Mouse (Mus musculus) layer of hippocampus, adult 2 months (tissue): ENCODE data around the gene Rhobtb3. TPM values are rescaled to one million over a fixed set of nuclear protein-coding genes. Genes with fewer than 3 reads are reported as not detected.

ENCODE experiments used
- DNase-seq, 2 experiments: peaks; one replicate each; pipeline ENCODE4 v3.0.0; 2022; ENCODE audit warnings: low spot score in 2 of 2
- H3K27ac ChIP-seq: fragments of 200-600 bp; 2 replicates; pipeline ENCODE4 v1.8.1; 2022
- H3K4me3 ChIP-seq: fragments of 200-600 bp; 2 replicates; pipeline ENCODE4 v1.8.1; 2022; ENCODE audit warnings: mild to moderate bottlenecking
- CTCF ChIP-seq: fragments of 200-600 bp; conservative IDR thresholded peaks from 2 replicates; pipeline ENCODE4 v1.8.1; 2022; ENCODE audit warnings: antibody characterized with exemption, mild to moderate bottlenecking, moderate library complexity
- total RNA-seq, 2 experiments: library from RNA; stranded (reverse); gene quantifications; 2 replicates each; pipeline ENCODE4 v1.2.3; 2021

Rhobtb3 gene
- total RNA-seq, 2 experiments from 2014 or later: 15.9 to 16.7 TPM

GRCm38 (mm10) chr13:75865486-75866184, 78.1 kb downstream of the Rhobtb3 start:
- TF ChIP-seq CTCF: no peak
- no peak overlapping the region for H3K27ac ChIP-seq
- no peak overlapping the region for H3K4me3 ChIP-seq
- DNase-seq: no peak

DNA sequence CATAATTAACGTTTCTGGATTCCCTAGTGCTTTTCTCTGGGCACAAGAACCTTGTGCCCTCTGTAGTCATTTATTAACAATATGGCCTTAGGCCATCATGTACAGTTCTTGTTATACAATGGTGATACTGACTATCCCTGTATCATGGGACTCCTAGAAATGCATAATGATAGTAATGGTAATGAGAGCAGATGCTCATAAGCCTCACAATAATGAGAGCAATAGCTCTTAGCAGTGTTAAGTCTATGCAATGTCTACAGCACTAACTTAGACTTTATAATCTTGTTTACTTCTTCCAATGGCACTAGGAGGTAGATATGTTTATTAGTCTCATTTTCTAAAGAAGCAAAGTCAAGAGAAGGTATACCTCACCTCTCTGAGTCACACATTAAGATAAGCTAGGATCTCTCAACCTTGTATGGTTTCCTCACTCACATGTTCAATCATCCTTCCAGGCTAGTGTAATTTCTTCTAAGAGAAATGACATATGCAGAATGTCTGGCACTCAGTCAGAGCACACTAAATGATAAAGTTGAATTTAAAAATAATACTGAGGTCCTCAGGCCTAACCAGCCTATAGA, 84.4 kb downstream of the Rhobtb3 start:
- TF ChIP-seq CTCF: no peak
- Histone ChIP-seq H3K4me3 (no peak overlapping the region), H3K27ac (no peak overlapping the region)

DNA sequence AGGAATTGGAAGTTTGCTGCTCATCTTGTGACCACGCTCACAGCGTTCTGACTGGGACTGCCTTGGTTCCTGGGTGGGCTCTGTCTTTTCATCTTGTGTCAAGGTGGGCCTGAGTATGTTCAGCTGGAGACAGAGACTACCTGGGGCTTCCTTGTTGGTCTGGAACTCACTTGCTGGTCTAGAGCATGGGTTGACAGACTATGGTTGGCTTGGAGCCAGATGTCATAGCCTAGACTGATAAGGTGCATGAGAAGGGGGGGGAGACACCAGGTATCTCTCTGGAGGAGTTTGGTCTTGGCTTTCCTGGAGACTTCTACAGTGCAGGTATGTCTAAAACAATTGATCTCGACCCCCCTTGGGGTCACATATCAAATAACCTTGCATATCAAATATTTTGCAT, 90.6 kb downstream of the Rhobtb3 start:
- no peak for TF ChIP-seq CTCF
- no peak overlapping the region for H3K27ac ChIP-seq
- DNase-seq: no peak
- H3K4me3 ChIP-seq: no peak overlapping the region

More for the DNA sequence above, 84.4 kb downstream of the Rhobtb3 start:
- DNase-seq: no peak

DNA sequence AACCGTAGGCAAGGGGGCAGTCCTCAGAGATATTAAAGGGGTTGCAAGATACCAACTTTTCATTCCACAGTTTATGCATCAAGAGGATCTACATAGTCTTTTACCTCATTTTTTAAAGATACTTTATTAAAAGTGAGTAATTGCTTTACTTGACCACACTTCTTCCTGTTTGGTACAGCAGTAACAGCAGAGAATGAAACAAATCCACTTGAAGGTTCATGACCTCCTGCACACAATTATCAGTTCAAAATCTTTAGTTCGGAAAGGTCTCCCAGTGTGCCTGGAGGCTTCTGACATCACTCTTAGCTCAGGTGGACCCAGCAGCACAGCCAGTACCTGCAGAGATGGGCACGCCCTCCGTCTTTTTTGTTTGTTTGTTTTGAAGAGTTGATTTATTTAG, 91.7 kb downstream of the Rhobtb3 start:
- no peak overlapping the region for H3K27ac ChIP-seq

DNA sequence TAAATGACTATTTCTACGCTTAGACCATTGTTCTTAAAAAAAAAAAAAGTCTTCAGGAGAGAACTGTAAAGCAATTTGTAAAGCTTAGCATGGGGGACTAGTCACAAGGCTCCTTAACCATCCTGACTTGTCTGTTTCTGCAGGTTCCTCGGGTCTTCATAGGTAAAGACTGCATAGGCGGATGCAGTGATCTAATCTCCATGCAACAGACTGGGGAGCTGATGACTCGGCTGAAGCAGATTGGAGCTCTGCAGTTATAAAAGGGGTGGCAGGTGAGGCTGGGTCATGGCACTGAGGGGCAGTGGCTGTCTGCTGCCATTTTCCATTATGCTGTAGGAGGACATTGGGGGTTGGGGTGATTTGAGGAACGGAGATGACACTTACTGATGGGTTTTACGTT, 96.7 kb downstream of the Rhobtb3 start:
- H3K4me3 ChIP-seq: no peak overlapping the region
- H3K27ac ChIP-seq: no peak overlapping the region
- DNase-seq: no peak
- TF ChIP-seq CTCF: no peak

More for the DNA sequence above, 91.7 kb downstream of the Rhobtb3 start:
- no peak overlapping the region for H3K4me3 ChIP-seq
- no peak for DNase-seq
- no peak for TF ChIP-seq CTCF

DNA sequence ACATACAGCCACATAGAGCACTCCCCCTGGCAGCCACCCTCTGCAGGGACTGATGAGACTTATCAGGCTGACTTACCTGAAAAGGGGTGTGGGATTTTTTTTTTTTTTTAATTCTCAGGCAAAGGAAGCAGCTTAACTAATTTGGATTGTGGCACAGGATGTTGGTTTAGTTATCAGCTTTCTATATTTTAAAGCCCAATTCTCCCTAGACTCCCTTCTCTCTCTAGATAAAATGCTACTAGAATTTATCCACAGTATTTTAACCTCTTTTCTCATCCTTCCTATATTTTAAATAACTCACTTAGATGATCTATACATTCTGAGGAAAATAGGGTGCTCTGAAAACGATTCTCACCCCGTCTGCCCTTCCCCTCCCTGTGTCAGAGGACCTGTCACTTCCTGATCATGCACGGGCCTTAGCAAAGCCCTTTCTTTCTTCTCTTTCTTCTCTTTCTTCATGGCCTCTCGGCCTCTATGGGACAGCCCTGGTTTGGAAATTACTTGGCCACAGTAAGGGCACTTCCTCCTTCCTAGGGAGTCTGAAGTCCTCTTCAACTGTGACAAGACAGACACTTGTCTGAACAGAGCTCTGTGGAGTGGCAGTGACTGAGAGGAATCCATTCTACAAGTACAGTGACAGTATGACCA, 98.1 kb downstream of the Rhobtb3 start:
- no peak for DNase-seq
- no peak overlapping the region for H3K27ac ChIP-seq
- TF ChIP-seq CTCF: no peak

DNA sequence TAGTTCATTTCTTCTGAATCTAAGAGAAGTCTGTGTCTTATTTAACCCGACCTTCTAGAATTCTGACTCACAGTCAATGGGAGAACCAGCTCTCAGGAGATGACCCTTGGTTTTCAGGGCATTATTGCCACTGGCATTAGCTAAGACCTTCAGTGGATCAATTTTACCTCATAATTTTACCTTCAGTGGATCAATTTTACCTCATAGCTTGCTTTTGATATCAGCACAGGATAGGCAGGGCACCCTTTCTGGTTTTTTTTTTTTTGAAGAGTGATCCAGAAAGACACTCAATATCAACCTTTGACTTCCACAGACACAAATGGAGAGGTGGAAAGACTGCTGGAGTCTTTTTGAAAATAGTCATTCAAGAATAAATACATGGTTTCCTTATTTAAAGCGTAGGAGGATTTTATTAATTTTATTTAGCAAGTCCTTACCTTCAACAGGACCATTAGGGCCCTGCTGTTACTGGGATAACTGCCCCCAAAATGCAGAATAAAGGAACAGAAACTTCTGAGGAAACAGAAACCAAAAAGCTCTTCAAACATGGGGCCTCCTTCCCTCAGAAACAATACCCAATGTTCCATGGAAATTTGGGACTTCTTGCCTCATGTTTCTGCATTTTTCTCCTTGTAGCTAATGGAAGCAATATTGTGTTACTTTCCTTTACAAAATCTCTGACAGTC, 98.7 kb downstream of the Rhobtb3 start:
- Histone ChIP-seq H3K4me3 (no peak overlapping the region), H3K27ac (no peak overlapping the region)
- DNase-seq: no peak
- no peak for TF ChIP-seq CTCF

More for the DNA sequence above, 98.1 kb downstream of the Rhobtb3 start:
- H3K4me3 ChIP-seq: no peak overlapping the region

- H3K4me3 ChIP-seq: no peak overlapping the region
- DNase-seq: no peak
- TF ChIP-seq CTCF: no peak
- H3K27ac ChIP-seq: no peak overlapping the region
Measured at GRCm38 (mm10) chr13:75843993-75844683, 99.6 kb downstream of the Rhobtb3 start.

DNA sequence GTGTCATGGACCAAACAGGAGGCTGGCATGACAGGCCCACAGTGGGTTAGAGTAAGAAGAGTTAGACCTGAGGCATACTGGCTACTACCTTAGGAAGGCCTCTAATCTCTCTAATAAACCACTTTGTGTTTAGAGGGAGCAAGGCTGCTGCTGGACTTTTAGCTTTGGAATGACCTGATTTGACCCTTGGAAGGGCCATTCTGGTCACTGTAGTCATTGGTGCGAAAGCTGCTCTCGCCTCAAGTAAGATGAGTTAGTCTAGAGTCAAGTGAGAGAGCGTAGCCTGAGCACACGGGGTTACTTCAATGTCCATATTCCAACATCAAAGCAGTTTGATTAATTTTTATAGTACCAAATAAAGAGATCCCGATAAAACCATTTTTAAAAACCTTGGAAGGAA, 100.4 kb downstream of the Rhobtb3 start:
- H3K4me3 ChIP-seq: no peak overlapping the region
- H3K27ac ChIP-seq: no peak overlapping the region
- DNase-seq: no peak
- TF ChIP-seq CTCF: no peak

DNA sequence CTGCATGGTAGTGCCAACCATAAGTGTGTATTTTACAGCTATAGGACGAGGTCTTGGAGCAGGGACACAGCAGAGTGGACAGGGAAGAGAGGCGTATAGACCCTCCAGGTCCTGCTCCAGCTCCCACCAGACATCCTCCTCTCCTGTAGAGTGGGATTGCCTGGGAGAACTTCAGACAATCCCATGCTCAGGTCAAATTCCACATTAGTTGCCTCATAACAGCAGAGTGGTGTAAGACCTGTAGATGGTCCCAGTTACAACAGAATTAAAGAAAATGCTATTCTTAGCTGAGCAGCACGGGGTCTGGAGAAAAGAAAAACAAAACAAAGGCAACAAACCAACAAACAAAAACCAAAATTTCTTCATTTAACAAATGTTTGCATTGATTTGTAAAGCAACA, 101.8 kb downstream of the Rhobtb3 start:
- Histone ChIP-seq H3K4me3 (peak overlapping the region; percentile 0; the same call in 1 of the 2 replicates), H3K27ac (no peak overlapping the region)
- DNase-seq: no peak
- TF ChIP-seq CTCF: no peak

- peak overlapping the region; percentile 88 for H3K27ac ChIP-seq
- DNase-seq: peak in 1 of 2 experiments; percentile 19
- H3K4me3 ChIP-seq: peak overlapping the region; percentile 82
- no peak for TF ChIP-seq CTCF
Measured at GRCm38 (mm10) chr13:75840752-75841285, 102.9 kb downstream of the Rhobtb3 start.
